Mouse (Mus musculus): ENCODE results near the gene Sptssa. TPM values are rescaled to one million over a fixed set of nuclear protein-coding genes. Genes with fewer than 3 reads are reported as not detected.

Gene Sptssa
- polyA plus RNA-seq, 1 experiment from 2014 or later, result 238 TPM

DNA sequence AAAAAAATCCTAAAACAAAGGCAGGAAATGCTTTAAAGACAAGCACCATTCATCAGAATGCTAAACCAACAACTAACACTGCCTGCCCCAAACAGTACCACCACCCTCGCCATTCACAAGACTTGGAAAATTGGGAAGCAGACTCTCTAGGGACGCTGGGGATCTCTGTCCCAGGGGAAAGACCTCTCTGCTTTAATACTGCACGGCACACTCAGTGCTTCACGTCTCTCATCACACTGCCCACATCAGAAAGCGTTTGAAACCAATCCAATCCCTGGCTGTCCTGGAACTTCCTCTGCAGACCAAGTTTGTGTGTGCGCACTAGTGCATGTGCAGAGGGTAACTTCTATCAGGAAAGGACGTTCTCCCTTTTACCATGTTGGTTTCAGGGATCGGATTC lies 4.6 kb downstream of the Sptssa start:
- Histone ChIP-seq H3K27me3 (ENCODE audit: control insufficient read depth, insufficient read depth, low read length) (no peaks in the 10 kb centered on the region), H3K36me3 (ENCODE audit: control insufficient read depth, insufficient read depth, low read length) (peaks cover 12% of the 10 kb centered on the region), H3K9ac (replicated peaks; ENCODE audit: low read depth, low read length) (no peak overlapping the region), H3K27ac (ENCODE audit: low read length) (no peak overlapping the region), H3K4me1 (ENCODE audit: control insufficient read depth, insufficient read depth, low read length) (peaks cover 13% of the 10 kb centered on the region; the same call in 1 of the 2 replicates), H3K9me3 (ENCODE audit: control insufficient read depth, low read depth, low read length) (no peaks in the 10 kb centered on the region), H3K4me3 (ENCODE audit: low read depth, low read length) (no peak overlapping the region), H3K4me2 (replicated peaks; ENCODE audit: low read depth, low read length) (no peak overlapping the region)
- 69% methylated on average over 8 of the region's 8 CpGs for WGBS
- ATAC-seq (ENCODE audit: insufficient number of reproducible peaks, insufficient read depth, low FRiP score, low read depth), result no peak

DNA sequence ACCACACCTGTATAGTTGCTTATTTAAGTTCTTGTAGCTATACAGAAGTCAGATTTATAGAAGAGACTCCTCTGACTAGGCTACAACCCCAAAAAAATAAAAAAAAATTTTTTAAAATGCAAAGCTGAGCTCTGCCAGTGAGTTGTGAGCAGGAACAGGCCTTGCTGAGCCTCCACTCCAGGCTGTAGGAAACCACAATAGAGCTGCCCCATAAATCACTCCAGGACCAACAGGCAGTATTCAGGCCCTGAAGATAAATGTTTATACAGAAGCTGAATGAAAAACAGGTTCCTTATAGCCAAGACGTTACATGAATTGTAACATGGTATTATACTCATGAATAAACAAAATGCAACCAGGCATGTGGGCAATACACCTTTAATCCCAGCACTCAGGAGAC lies 5.2 kb downstream of the Sptssa start:
- Histone ChIP-seq H3K9me3 (ENCODE audit: control insufficient read depth, low read depth, low read length) (no peaks in the 10 kb centered on the region), H3K27ac (ENCODE audit: low read length) (no peak overlapping the region), H3K9ac (replicated peaks; ENCODE audit: low read depth, low read length) (no peak overlapping the region), H3K27me3 (ENCODE audit: control insufficient read depth, insufficient read depth, low read length) (no peaks in the 10 kb centered on the region), H3K4me1 (ENCODE audit: control insufficient read depth, insufficient read depth, low read length) (peaks cover 13% of the 10 kb centered on the region; the same call in 1 of the 2 replicates), H3K36me3 (ENCODE audit: control insufficient read depth, insufficient read depth, low read length) (peaks cover 17% of the 10 kb centered on the region), H3K4me3 (ENCODE audit: low read depth, low read length) (no peak overlapping the region), H3K4me2 (replicated peaks; ENCODE audit: low read depth, low read length) (no peak overlapping the region)
- ATAC-seq (ENCODE audit: insufficient number of reproducible peaks, insufficient read depth, low FRiP score, low read depth), result no peak
- WGBS, result 20% methylated on average over 1 of the region's 1 CpGs

GRCm38 (mm10) chr12:54644947-54645346 lies 11.4 kb downstream of the Sptssa start:
- H3K36me3 ChIP-seq (ENCODE audit: control insufficient read depth, insufficient read depth, low read length), result peaks cover 14% of the 10 kb centered on the region
- no peaks in the 10 kb centered on the region for H3K27me3 ChIP-seq (ENCODE audit: control insufficient read depth, insufficient read depth, low read length)
- no peak overlapping the region for H3K9ac ChIP-seq (replicated peaks; ENCODE audit: low read depth, low read length)
- no peak for ATAC-seq (ENCODE audit: insufficient number of reproducible peaks, insufficient read depth, low FRiP score, low read depth)
- no peaks in the 10 kb centered on the region for H3K4me1 ChIP-seq (ENCODE audit: control insufficient read depth, insufficient read depth, low read length)
- H3K9me3 ChIP-seq (ENCODE audit: control insufficient read depth, low read depth, low read length), result no peaks in the 10 kb centered on the region
- no peak overlapping the region for H3K4me2 ChIP-seq (replicated peaks; ENCODE audit: low read depth, low read length)
- no peak overlapping the region for H3K4me3 ChIP-seq (ENCODE audit: low read depth, low read length)
- no peak overlapping the region for H3K27ac ChIP-seq (ENCODE audit: low read length)
- WGBS, result 76% methylated on average over 2 of the region's 2 CpGs

GRCm38 (mm10) chr12:54643320-54643892 lies 13.0 kb downstream of the Sptssa start:
- 29% methylated on average over 5 of the region's 5 CpGs for WGBS
- no peak overlapping the region for H3K4me2 ChIP-seq (replicated peaks; ENCODE audit: low read depth, low read length)
- H3K36me3 ChIP-seq (ENCODE audit: control insufficient read depth, insufficient read depth, low read length), result peaks cover 13% of the 10 kb centered on the region
- H3K4me3 ChIP-seq (ENCODE audit: low read depth, low read length), result no peak overlapping the region
- no peaks in the 10 kb centered on the region for H3K27me3 ChIP-seq (ENCODE audit: control insufficient read depth, insufficient read depth, low read length)
- no peak overlapping the region for H3K27ac ChIP-seq (ENCODE audit: low read length)
- ATAC-seq (ENCODE audit: insufficient number of reproducible peaks, insufficient read depth, low FRiP score, low read depth), result no peak
- H3K4me1 ChIP-seq (ENCODE audit: control insufficient read depth, insufficient read depth, low read length), result no peaks in the 10 kb centered on the region
- no peak overlapping the region for H3K9ac ChIP-seq (replicated peaks; ENCODE audit: low read depth, low read length)
- H3K9me3 ChIP-seq (ENCODE audit: control insufficient read depth, low read depth, low read length), result no peaks in the 10 kb centered on the region

DNA sequence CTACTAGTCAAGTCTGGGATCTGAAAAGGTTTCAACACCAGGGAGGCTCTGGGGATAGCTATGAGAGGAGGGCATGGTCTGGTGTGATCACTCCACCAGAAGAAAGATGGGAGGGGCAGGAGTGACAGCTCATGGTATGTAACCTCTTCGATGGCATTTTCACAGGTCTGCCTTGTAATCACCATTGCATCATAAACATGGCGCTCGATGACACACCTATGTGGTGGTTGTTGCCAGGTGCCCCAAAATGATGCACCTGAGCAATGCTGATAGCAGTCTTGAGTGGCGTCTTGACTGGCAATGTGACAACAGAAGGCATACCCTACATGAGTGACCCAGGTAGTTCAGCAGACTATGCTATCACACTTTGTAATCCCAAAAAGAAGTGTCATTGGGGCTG lies 15.0 kb downstream of the Sptssa start:
- no peak for ATAC-seq (ENCODE audit: insufficient number of reproducible peaks, insufficient read depth, low FRiP score, low read depth)
- Histone ChIP-seq H3K4me2 (replicated peaks; ENCODE audit: low read depth, low read length) (no peak overlapping the region), H3K9me3 (ENCODE audit: control insufficient read depth, low read depth, low read length) (no peaks in the 10 kb centered on the region), H3K27ac (ENCODE audit: low read length) (no peak overlapping the region), H3K9ac (replicated peaks; ENCODE audit: low read depth, low read length) (no peak overlapping the region), H3K27me3 (ENCODE audit: control insufficient read depth, insufficient read depth, low read length) (no peaks in the 10 kb centered on the region), H3K4me3 (ENCODE audit: low read depth, low read length) (no peak overlapping the region), H3K36me3 (ENCODE audit: control insufficient read depth, insufficient read depth, low read length) (0 out of 2 replicates have a peak, but pooled peaks cover 2% of the 10 kb centered on the region), H3K4me1 (ENCODE audit: control insufficient read depth, insufficient read depth, low read length) (no peaks in the 10 kb centered on the region)
- WGBS, result over 99% methylated on average over 4 of the region's 4 CpGs

- no peaks in the 10 kb centered on the region for H3K27me3 ChIP-seq (ENCODE audit: control insufficient read depth, insufficient read depth, low read length)
- no peak overlapping the region for H3K9ac ChIP-seq (replicated peaks; ENCODE audit: low read depth, low read length)
- no peak for ATAC-seq (ENCODE audit: insufficient number of reproducible peaks, insufficient read depth, low FRiP score, low read depth)
- H3K4me3 ChIP-seq (ENCODE audit: low read depth, low read length), result no peak overlapping the region
- H3K27ac ChIP-seq (ENCODE audit: low read length), result no peak overlapping the region
- H3K4me1 ChIP-seq (ENCODE audit: control insufficient read depth, insufficient read depth, low read length), result no peaks in the 10 kb centered on the region
- no peak overlapping the region for H3K4me2 ChIP-seq (replicated peaks; ENCODE audit: low read depth, low read length)
- no peaks in the 10 kb centered on the region for H3K36me3 ChIP-seq (ENCODE audit: control insufficient read depth, insufficient read depth, low read length)
- no peaks in the 10 kb centered on the region for H3K9me3 ChIP-seq (ENCODE audit: control insufficient read depth, low read depth, low read length)
- 91% methylated on average over 6 of the region's 6 CpGs for WGBS
Observed at GRCm38 (mm10) chr12:54640259-54640658, 16.1 kb downstream of the Sptssa start.

DNA sequence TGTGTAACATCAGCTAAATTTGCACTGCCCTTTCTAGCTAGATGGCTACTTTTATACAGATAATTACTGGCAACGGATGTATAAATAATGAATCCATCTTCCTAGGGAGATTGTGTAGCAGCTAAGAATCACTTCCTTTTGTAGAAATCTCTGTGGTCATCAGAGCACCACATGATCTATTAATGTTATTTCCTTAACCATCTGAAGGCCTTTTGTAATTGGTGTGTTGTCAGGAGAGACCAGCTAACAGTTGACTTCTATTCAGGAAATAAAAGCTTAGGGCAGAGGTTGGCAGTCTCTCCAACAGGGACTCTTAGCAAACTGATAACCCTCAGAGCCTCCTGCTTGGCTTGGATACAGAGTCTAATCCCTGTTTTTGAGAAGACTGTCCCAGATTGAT lies 19.3 kb downstream of the Sptssa start:
- ATAC-seq (ENCODE audit: insufficient number of reproducible peaks, insufficient read depth, low FRiP score, low read depth), result no peak
- Histone ChIP-seq H3K9ac (replicated peaks; ENCODE audit: low read depth, low read length) (no peak overlapping the region), H3K4me1 (ENCODE audit: control insufficient read depth, insufficient read depth, low read length) (no peaks in the 10 kb centered on the region), H3K27me3 (ENCODE audit: control insufficient read depth, insufficient read depth, low read length) (no peaks in the 10 kb centered on the region), H3K36me3 (ENCODE audit: control insufficient read depth, insufficient read depth, low read length) (no peaks in the 10 kb centered on the region), H3K9me3 (ENCODE audit: control insufficient read depth, low read depth, low read length) (no peaks in the 10 kb centered on the region), H3K4me3 (ENCODE audit: low read depth, low read length) (no peak overlapping the region), H3K27ac (ENCODE audit: low read length) (no peak overlapping the region), H3K4me2 (replicated peaks; ENCODE audit: low read depth, low read length) (no peak overlapping the region)
- WGBS, result 66% methylated on average over 1 of the region's 1 CpGs

DNA sequence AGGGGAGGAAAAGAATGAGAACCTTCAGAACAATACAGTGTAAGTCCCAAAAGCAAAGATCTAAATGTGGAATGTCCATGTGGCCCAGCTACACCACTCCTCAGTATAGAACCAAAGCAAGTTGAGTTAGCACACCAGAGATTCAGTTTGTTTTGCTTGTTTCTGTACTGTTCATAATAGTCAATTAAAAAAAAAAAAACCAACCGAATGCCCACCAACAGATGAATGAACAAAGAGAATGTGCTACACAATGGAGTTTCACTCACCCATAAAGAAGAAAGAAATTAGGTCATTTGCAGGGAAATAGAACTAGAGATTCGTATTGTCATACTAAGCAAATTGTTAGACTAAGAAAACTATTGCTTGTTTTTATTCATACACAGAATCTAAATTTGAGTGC lies 24.2 kb downstream of the Sptssa start:
- Histone ChIP-seq H3K4me1 (ENCODE audit: control insufficient read depth, insufficient read depth, low read length) (no peaks in the 10 kb centered on the region), H3K9ac (replicated peaks; ENCODE audit: low read depth, low read length) (no peak overlapping the region), H3K27ac (ENCODE audit: low read length) (no peak overlapping the region), H3K4me3 (ENCODE audit: low read depth, low read length) (no peak overlapping the region), H3K4me2 (replicated peaks; ENCODE audit: low read depth, low read length) (no peak overlapping the region), H3K36me3 (ENCODE audit: control insufficient read depth, insufficient read depth, low read length) (no peaks in the 10 kb centered on the region), H3K27me3 (ENCODE audit: control insufficient read depth, insufficient read depth, low read length) (no peaks in the 10 kb centered on the region), H3K9me3 (ENCODE audit: control insufficient read depth, low read depth, low read length) (no peaks in the 10 kb centered on the region)
- ATAC-seq (ENCODE audit: insufficient number of reproducible peaks, insufficient read depth, low FRiP score, low read depth), result no peak
- WGBS, result 86% methylated on average over 2 of the region's 2 CpGs

DNA sequence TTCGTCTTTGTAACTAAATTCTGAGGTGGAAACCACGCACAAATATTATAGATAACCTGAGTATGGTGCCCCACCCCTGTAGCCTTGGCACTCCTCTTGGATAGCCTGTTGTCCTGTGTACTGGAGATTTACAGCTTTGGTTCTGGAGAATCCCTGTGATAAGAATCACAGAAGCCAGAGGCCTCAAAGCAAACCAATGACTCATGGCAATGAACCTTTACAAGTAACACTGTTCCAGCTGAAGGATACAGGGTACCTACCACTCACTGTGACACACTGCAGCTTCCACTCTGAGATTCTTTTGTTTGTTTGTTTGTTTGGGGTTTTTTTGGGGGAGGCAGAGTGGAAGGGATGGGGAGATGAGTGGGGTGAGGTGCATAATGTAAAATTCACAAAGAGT lies 34.4 kb downstream of the Sptssa start:
- no peak overlapping the region for H3K9ac ChIP-seq (replicated peaks; ENCODE audit: low read depth, low read length)
- WGBS, result 89% methylated on average over 2 of the region's 2 CpGs
- ATAC-seq (ENCODE audit: insufficient number of reproducible peaks, insufficient read depth, low FRiP score, low read depth), result no peak
- H3K36me3 ChIP-seq (ENCODE audit: control insufficient read depth, insufficient read depth, low read length), result no peaks in the 10 kb centered on the region
- no peaks in the 10 kb centered on the region for H3K27me3 ChIP-seq (ENCODE audit: control insufficient read depth, insufficient read depth, low read length)
- H3K9me3 ChIP-seq (ENCODE audit: control insufficient read depth, low read depth, low read length), result no peaks in the 10 kb centered on the region
- H3K4me2 ChIP-seq (replicated peaks; ENCODE audit: low read depth, low read length), result no peak overlapping the region
- no peaks in the 10 kb centered on the region for H3K4me1 ChIP-seq (ENCODE audit: control insufficient read depth, insufficient read depth, low read length)
- H3K27ac ChIP-seq (ENCODE audit: low read length), result no peak overlapping the region
- no peak overlapping the region for H3K4me3 ChIP-seq (ENCODE audit: low read depth, low read length)
